Mouse (Mus musculus) myocyte (in vitro differentiated cells): ENCODE data around the gene Slc4a1. TPM values are rescaled to one million over a fixed set of nuclear protein-coding genes. Genes with fewer than 3 reads are reported as not detected.

Source experiments
- H3K27me3 ChIP-seq: one replicate; pipeline ENCODE4 v1.6.1; 2011; ENCODE audit not compliant: control insufficient read depth, insufficient read depth, insufficient read length
- H3K36me3 ChIP-seq: one replicate; pipeline ENCODE4 v1.6.1; 2011; ENCODE audit not compliant: control insufficient read depth, insufficient read depth
- H3K4me2 ChIP-seq: one replicate; pipeline ENCODE4 v1.6.1; 2011; ENCODE audit warnings: low read depth, control low read depth
- H3K4me3 ChIP-seq: one replicate; pipeline ENCODE4 v1.5.1; 2011; ENCODE audit warnings: mild to moderate bottlenecking, control low read depth, moderate library complexity
- H3K79me2 ChIP-seq: one replicate; pipeline ENCODE4 v1.6.1; 2011; ENCODE audit not compliant: control insufficient read depth, insufficient read depth
- H3ac ChIP-seq: one replicate; pipeline ENCODE4 v1.6.1; 2011; ENCODE audit not compliant: control insufficient read depth, insufficient read length
- CEBPB ChIP-seq: IDR thresholded peaks from 2 replicates; pipeline ENCODE4 v1.6.1; 2011; ENCODE audit warnings: mild to moderate bottlenecking, moderate library complexity; ENCODE audit not compliant: poor library complexity, insufficient read depth, severe bottlenecking
- E2F4 ChIP-seq: IDR thresholded peaks from one replicate; pipeline ENCODE4 v1.6.1; 2011; ENCODE audit warnings: mild to moderate bottlenecking, control low read depth, moderate library complexity; ENCODE audit not compliant: insufficient read depth
- MAX ChIP-seq: IDR thresholded peaks from one replicate; pipeline ENCODE4 v1.6.1; 2011; ENCODE audit warnings: low read depth, mild to moderate bottlenecking, control low read depth
- MYOD1 ChIP-seq, 3 experiments: IDR thresholded peaks; one replicate each; pipeline ENCODE4 v1.6.1; 2011; ENCODE audit warnings: control low read depth in 2 of 3, low read depth in 2 of 3, mild to moderate bottlenecking in 2 of 3, moderate library complexity in 1 of 3; ENCODE audit not compliant: insufficient read length in 2 of 3, control insufficient read depth in 1 of 3
- MYOG ChIP-seq, 3 experiments: IDR thresholded peaks; one replicate each; pipeline ENCODE4 v1.6.1; 2011; ENCODE audit warnings: control low read depth in 2 of 3, low read depth in 2 of 3, mild to moderate bottlenecking in 2 of 3; ENCODE audit not compliant: insufficient read length in 2 of 3, control insufficient read depth in 1 of 3, insufficient read depth in 1 of 3
- POLR2A ChIP-seq: IDR thresholded peaks from one replicate; pipeline ENCODE4 v1.6.1; 2011; ENCODE audit warnings: low read depth, mild to moderate bottlenecking, control low read depth, moderate library complexity; ENCODE audit not compliant: insufficient read length
- POLR2AphosphoS2 ChIP-seq: IDR thresholded peaks from one replicate; pipeline ENCODE4 v1.6.1; 2011; ENCODE audit warnings: low read depth, control low read depth; ENCODE audit not compliant: insufficient read length
- REST ChIP-seq: IDR thresholded peaks from one replicate; pipeline ENCODE4 v1.6.1; 2011; ENCODE audit warnings: mild to moderate bottlenecking, control low read depth, moderate library complexity; ENCODE audit not compliant: insufficient read depth, insufficient read length
- SRF ChIP-seq: IDR thresholded peaks from one replicate; pipeline ENCODE4 v1.6.1; 2011; ENCODE audit warnings: low read depth; ENCODE audit not compliant: control insufficient read depth, insufficient read length
- TCF12 ChIP-seq: IDR thresholded peaks from one replicate; pipeline ENCODE4 v1.6.1; 2011; ENCODE audit warnings: mild to moderate bottlenecking, control low read depth; ENCODE audit not compliant: poor library complexity, insufficient read depth, severe bottlenecking
- TCF3 ChIP-seq: IDR thresholded peaks from one replicate; pipeline ENCODE4 v1.6.1; 2011; ENCODE audit warnings: low read depth, control low read depth; ENCODE audit not compliant: insufficient read length
- USF1 ChIP-seq: IDR thresholded peaks from one replicate; pipeline ENCODE4 v1.6.1; 2011; ENCODE audit warnings: low read depth, mild to moderate bottlenecking, control low read depth, moderate library complexity
- polyA plus RNA-seq: library from polyadenylated mRNA; unstranded; fragments of >200 nt; fragmentation: generic; extraction: Trizol; gene quantifications from one replicate; pipeline ENCODE4 v1.2.1, GENCODE M21; 2012; ENCODE audit warnings: missing spikeins

Slc4a1 gene
- polyA plus RNA-seq, 1 experiment = not detected

DNA sequence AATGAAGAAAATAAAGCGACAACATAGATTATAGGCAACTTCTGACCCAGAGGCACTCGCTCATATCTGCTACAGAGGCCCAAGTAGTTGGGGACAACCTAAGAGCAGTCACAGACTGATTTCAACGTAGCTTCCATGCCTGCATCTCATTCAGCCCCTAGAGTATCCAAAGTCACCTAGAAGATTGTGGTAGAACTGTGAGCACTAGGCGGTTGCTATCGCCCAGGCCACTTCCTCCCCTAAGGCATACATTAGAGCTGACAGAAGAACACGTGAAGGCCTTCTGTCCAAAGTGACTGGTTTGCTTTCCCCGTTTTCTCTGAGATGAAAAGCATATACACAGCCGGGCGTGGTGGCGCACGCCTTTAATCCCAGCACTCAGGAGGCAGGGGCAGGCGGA, 51.7 kb downstream of the Slc4a1 start:
- Histone ChIP-seq H3K4me2 (no peak overlapping the region), H3K79me2 (peaks cover 22% of the 10 kb centered on the region), H3K36me3 (peaks cover 14% of the 10 kb centered on the region), H3K4me3 (no peak overlapping the region), H3K27me3 (no peaks in the 10 kb centered on the region), H3ac (no peak overlapping the region)
- TF ChIP-seq CEBPB (no peak), USF1 (no peak), TCF3 (no peak), SRF (no peak), MAX (no peak), TCF12 (no peak), REST (no peak), MYOG (IDR thresholded peaks at IDR 0.05; ENCODE audit: control insufficient read depth in 1 of 3, insufficient read depth in 1 of 3, insufficient read length in 2 of 3, low read depth in 2 of 3) (no peak), MYOD1 (IDR thresholded peaks at IDR 0.05; ENCODE audit: control insufficient read depth in 1 of 3, insufficient read length in 2 of 3, low read depth in 2 of 3) (no peak), POLR2AphosphoS2 (no peak), POLR2A (no peak), E2F4 (no peak)

DNA sequence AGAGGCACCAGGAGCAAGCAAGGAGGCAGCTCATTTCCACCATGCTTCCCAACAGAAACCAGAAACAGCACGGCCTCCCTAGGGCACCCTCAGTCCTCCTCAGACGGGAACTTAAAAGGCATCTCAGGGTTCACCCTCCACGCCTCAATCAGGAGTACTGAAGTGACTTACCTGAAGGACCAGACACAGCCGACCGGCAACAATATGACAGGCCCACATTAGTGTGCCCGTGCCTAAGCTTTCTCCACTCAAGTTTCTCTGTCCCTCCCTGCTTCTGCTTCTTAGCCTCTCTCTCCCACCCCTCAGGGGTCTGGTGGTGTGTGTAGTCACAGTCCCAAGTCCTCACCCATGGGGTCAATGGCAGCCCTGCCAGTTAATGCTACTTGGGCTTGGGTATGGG, 53.4 kb downstream of the Slc4a1 start:
- no peak for TF ChIP-seq MYOD1 (IDR thresholded peaks at IDR 0.05; ENCODE audit: control insufficient read depth in 1 of 3, insufficient read length in 2 of 3, low read depth in 2 of 3)
- peak; percentile 4 for TF ChIP-seq POLR2AphosphoS2
- TF ChIP-seq REST = no peak
- TF ChIP-seq TCF12 = no peak
- no peak for TF ChIP-seq MYOG (IDR thresholded peaks at IDR 0.05; ENCODE audit: control insufficient read depth in 1 of 3, insufficient read depth in 1 of 3, insufficient read length in 2 of 3, low read depth in 2 of 3)
- TF ChIP-seq CEBPB = no peak
- TF ChIP-seq USF1 = no peak
- TF ChIP-seq E2F4 = no peak
- TF ChIP-seq MAX = no peak
- no peaks in the 10 kb centered on the region for H3K27me3 ChIP-seq
- peaks cover 17% of the 10 kb centered on the region for H3K79me2 ChIP-seq
- no peak overlapping the region for H3ac ChIP-seq
- peaks cover 14% of the 10 kb centered on the region for H3K36me3 ChIP-seq
- no peak overlapping the region for H3K4me2 ChIP-seq
- no peak overlapping the region for H3K4me3 ChIP-seq

DNA sequence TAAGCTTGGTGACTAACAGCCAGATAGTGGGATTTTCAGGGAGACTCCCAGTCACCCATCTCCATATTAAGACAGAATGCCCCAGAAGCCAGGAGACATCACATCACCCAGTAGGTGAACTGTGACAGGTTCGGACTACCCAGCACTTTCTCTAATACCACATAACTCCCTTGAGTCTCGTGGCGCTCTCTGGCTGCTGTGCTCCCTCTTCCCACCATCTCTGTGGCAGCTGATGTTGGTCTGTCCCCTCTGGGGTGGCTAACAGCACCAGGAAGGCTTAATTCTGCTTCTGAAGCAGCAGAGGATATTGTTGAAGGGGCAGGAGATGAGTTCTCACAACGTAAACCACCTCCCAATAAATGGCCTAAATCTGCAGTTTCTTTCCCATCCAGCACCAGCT, 54.0 kb downstream of the Slc4a1 start:
- Histone ChIP-seq H3K4me3 (no peak overlapping the region), H3ac (no peak overlapping the region), H3K79me2 (peaks cover 17% of the 10 kb centered on the region), H3K36me3 (peaks cover 14% of the 10 kb centered on the region), H3K27me3 (no peaks in the 10 kb centered on the region), H3K4me2 (no peak overlapping the region)
- TF ChIP-seq CEBPB (no peak), POLR2AphosphoS2 (peak; percentile 38)

DNA sequence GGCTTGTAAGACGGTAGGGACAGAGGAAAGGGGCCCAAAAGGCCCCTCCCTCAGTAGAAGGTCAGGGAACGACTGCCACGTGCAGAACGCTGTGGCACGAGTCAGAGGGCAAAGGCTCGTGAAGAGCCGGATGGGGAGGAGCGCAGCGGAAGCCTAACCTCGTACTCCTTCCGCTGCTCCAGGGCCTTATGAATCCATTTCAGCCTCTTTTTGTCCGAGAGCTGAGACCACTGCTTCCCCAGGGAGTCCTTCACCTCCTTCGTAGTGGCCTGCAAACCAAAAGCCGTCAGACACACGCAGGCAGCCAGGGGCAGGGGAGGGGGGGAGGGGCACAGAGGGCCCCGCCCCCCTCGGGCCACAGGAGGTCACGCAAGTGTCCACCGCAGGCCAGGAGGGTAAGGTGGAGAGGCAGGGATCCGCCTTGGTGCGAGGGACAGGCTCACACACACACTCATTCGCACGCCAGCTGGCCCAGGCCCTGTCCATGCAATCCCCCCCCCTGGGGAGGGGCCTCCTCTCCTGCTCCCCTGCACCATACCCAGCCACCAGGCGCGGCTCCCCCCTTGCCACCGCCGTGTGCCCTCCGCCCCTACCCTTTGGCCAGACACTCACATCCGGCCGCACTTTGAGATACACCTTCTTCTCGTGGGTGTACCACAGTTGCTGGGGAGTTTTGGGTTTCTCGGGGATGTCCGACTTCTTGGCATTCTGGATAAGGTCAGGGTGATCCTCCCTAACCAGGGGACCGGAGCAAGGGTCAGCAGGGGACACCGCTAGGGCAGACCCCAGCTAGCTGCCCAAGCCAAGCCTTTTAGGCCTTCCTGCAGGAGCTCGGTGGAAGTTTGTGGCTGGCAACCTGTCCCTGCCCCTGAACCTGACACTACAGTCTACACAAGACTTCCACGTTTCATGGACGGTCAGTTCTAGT, 55.0 kb downstream of the Slc4a1 start:
- Histone ChIP-seq H3K27me3 (no peaks in the 10 kb centered on the region), H3K4me3 (no peak overlapping the region)
- TF ChIP-seq POLR2A (peak; percentile 34), MYOG (IDR thresholded peaks at IDR 0.05; ENCODE audit: control insufficient read depth in 1 of 3, insufficient read depth in 1 of 3, insufficient read length in 2 of 3, low read depth in 2 of 3) (no peak), POLR2AphosphoS2 (peak; percentile 89)

DNA sequence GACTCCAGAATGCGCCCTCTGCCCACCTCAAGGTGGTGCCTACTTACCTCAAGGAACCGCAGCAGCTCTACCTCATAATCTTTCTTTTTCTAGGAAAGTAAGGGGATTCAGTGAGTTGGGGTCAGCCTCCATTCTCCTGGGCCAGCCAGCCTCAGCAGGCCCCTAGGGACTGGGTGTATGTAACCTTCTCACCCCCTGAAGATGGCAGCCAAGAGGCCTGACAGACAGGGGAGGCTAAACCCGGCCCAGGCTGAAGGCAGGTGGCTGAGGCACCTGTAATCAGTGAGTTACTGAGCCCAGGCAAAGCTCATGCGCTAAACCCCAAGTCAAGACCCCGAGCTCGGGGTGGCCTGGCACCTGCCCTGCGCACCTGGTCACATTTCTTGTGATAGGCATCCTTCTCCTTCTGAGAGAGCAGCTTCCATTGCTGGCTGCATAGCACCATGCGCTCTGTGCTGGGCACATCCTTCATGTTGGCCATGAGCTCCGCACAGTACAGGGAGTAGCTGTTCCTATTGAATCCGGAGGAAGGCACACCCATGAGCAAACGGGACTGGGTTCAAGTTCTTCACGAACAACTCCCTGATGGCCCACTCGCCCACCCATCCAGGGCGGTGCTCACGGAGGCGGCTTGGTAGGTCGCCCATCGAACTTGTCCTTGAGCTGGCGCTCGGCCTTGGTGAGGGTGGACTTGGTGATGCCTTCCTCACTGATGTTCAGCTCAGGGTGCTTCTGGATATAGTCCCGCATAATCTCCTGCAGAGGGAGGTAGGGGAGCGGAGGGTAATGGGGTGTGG, 56.0 kb downstream of the Slc4a1 start:
- no peaks in the 10 kb centered on the region for H3K27me3 ChIP-seq
- H3ac ChIP-seq = no peak overlapping the region
- peaks cover 19% of the 10 kb centered on the region for H3K36me3 ChIP-seq
- TF ChIP-seq POLR2AphosphoS2 (peak; percentile 35), MYOG (IDR thresholded peaks at IDR 0.05; ENCODE audit: control insufficient read depth in 1 of 3, insufficient read depth in 1 of 3, insufficient read length in 2 of 3, low read depth in 2 of 3) (no peak), POLR2A (no peak), MYOD1 (IDR thresholded peaks at IDR 0.05; ENCODE audit: control insufficient read depth in 1 of 3, insufficient read length in 2 of 3, low read depth in 2 of 3) (no peak), TCF12 (no peak), TCF3 (no peak)
- peak overlapping the region; percentile 83 for H3K4me2 ChIP-seq
- peaks cover 4% of the 10 kb centered on the region for H3K79me2 ChIP-seq
- H3K4me3 ChIP-seq = peak overlapping the region; percentile 18

More for the DNA sequence above, 55.0 kb downstream of the Slc4a1 start:
- Histone ChIP-seq H3K4me2 (no peak overlapping the region), H3K36me3 (peaks cover 19% of the 10 kb centered on the region), H3K79me2 (peaks cover 12% of the 10 kb centered on the region), H3ac (no peak overlapping the region)
